Mouse (Mus musculus): ENCODE data around the gene Olfr578. TPM values are rescaled to one million over a fixed set of nuclear protein-coding genes. Genes with fewer than 3 reads are reported as not detected.

Gene Olfr578
- polyA plus RNA-seq, 1 experiment from 2014 or later, result not detected

Other genes with a start within 250 kb of the Olfr578 start
- gene Olfr560, start 230.0 kb downstream of the Olfr578 start, polyA plus RNA-seq (2016; fragmentation: Nextera tagmentation; extraction: Ambion mirVana), result not detected in 2 replicates
- gene Olfr78, start 229.9 kb downstream of the Olfr578 start, polyA plus RNA-seq (2016; fragmentation: Nextera tagmentation; extraction: Ambion mirVana), result not detected in 2 replicates
- gene Olfr561, start 218.1 kb downstream of the Olfr578 start, polyA plus RNA-seq (2016; fragmentation: Nextera tagmentation; extraction: Ambion mirVana), result not detected in 2 replicates
- gene Olfr564, start 185.8 kb downstream of the Olfr578 start, polyA plus RNA-seq (2016; fragmentation: Nextera tagmentation; extraction: Ambion mirVana), result not detected in 2 replicates
- not detected in 2 replicates for gene Olfr566, start 130.6 kb downstream of the Olfr578 start, polyA plus RNA-seq (2016; fragmentation: Nextera tagmentation; extraction: Ambion mirVana)
- not detected in 2 replicates for gene Olfr568, start 112.2 kb downstream of the Olfr578 start, polyA plus RNA-seq (2016; fragmentation: Nextera tagmentation; extraction: Ambion mirVana)
- gene Olfr569, start 98.4 kb downstream of the Olfr578 start, polyA plus RNA-seq (2016; fragmentation: Nextera tagmentation; extraction: Ambion mirVana), result not detected in 2 replicates
- gene Olfr570, start 94.7 kb downstream of the Olfr578 start, polyA plus RNA-seq (2016; fragmentation: Nextera tagmentation; extraction: Ambion mirVana), result not detected in 2 replicates
- not detected in 2 replicates for gene Olfr571, start 71.8 kb downstream of the Olfr578 start, polyA plus RNA-seq (2016; fragmentation: Nextera tagmentation; extraction: Ambion mirVana)
- gene Olfr572, start 64.9 kb downstream of the Olfr578 start, polyA plus RNA-seq (2016; fragmentation: Nextera tagmentation; extraction: Ambion mirVana), result not detected in 2 replicates
- not detected in 2 replicates for gene Olfr573-ps1, start 46.7 kb downstream of the Olfr578 start, polyA plus RNA-seq (2016; fragmentation: Nextera tagmentation; extraction: Ambion mirVana)
- gene Olfr574, start 40.9 kb downstream of the Olfr578 start, polyA plus RNA-seq (2016; fragmentation: Nextera tagmentation; extraction: Ambion mirVana), result not detected in 2 replicates
- not detected in 2 replicates for gene Olfr575, start 30.5 kb downstream of the Olfr578 start, polyA plus RNA-seq (2016; fragmentation: Nextera tagmentation; extraction: Ambion mirVana)
- not detected in 2 replicates for gene Olfr576, start 26.7 kb downstream of the Olfr578 start, polyA plus RNA-seq (2016; fragmentation: Nextera tagmentation; extraction: Ambion mirVana)
- not detected in 2 replicates for gene Olfr577, start 13.4 kb downstream of the Olfr578 start, polyA plus RNA-seq (2016; fragmentation: Nextera tagmentation; extraction: Ambion mirVana)
- not detected in 2 replicates for gene Olfr582, start 48.7 kb upstream of the Olfr578 start, polyA plus RNA-seq (2016; fragmentation: Nextera tagmentation; extraction: Ambion mirVana)
- not detected in 2 replicates for gene Olfr583, start 62.0 kb upstream of the Olfr578 start, polyA plus RNA-seq (2016; fragmentation: Nextera tagmentation; extraction: Ambion mirVana)
- gene Olfr584, start 92.6 kb upstream of the Olfr578 start, polyA plus RNA-seq (2016; fragmentation: Nextera tagmentation; extraction: Ambion mirVana), result not detected in 2 replicates
- gene Olfr585, start 108.4 kb upstream of the Olfr578 start, polyA plus RNA-seq (2016; fragmentation: Nextera tagmentation; extraction: Ambion mirVana), result not detected in 2 replicates
- not detected in 2 replicates for gene Olfr586, start 136.3 kb upstream of the Olfr578 start, polyA plus RNA-seq (2016; fragmentation: Nextera tagmentation; extraction: Ambion mirVana)
- not detected in 2 replicates for gene Olfr588-ps1, start 151.6 kb upstream of the Olfr578 start, polyA plus RNA-seq (2016; fragmentation: Nextera tagmentation; extraction: Ambion mirVana)
- gene Olfr589, start 167.0 kb upstream of the Olfr578 start, polyA plus RNA-seq (2016; fragmentation: Nextera tagmentation; extraction: Ambion mirVana), result not detected in 2 replicates
- not detected in 2 replicates for gene Olfr591, start 189.0 kb upstream of the Olfr578 start, polyA plus RNA-seq (2016; fragmentation: Nextera tagmentation; extraction: Ambion mirVana)
- not detected in 2 replicates for gene Olfr592, start 195.5 kb upstream of the Olfr578 start, polyA plus RNA-seq (2016; fragmentation: Nextera tagmentation; extraction: Ambion mirVana)
- gene Olfr593, start 222.5 kb upstream of the Olfr578 start, polyA plus RNA-seq (2016; fragmentation: Nextera tagmentation; extraction: Ambion mirVana), result not detected in 2 replicates
- gene Olfr594, start 227.7 kb upstream of the Olfr578 start, polyA plus RNA-seq (2016; fragmentation: Nextera tagmentation; extraction: Ambion mirVana), result not detected in 2 replicates

Measured in liver, embryonic 12.5 days (tissue).